ENCODE assay signal across 32 mouse cellular contexts in the genomic region with DNA sequence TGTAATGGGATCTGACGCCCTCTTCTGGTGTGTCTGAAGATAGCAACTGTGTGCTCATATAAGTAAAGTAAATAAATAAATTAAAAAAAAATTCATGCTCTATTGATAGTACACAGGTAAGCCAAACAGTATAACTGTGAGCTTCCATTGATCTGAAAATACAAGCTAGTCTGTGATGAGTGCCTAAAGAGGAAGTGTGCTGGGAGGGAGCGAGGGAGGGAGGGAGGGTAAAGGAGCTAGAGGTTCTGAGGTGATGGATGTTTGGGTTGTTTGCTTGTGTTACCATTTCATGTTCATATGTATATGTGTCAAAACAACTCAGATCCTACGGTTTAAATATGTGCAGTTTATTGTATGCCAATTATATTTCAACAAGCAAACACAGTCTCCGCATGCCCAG. TPM values are rescaled to one million over a fixed set of nuclear protein-coding genes. Genes with fewer than 3 reads are reported as not detected.
DNase-seq lines count a peak whose midpoint lies in the region; ATAC-seq and TF ChIP-seq lines count a peak whose summit lies in the region.
"Had no signal": no experiment of that assay in that cellular context is flagged by ENCODE, and none has a peak within 500 bp of the region (broad histone marks: within the 10 kb centered on the region; RNA-seq: fewer than 3 reads in every experiment).

No protein-coding gene starts in this region.

- peaks cover 15% of the 10 kb centered on the region for H3K4me1 ChIP-seq in E14TG2a.4 (replicated peaks; ENCODE audit: low read depth, low read length)
- peaks cover 80% of the 10 kb centered on the region for H3K4me1 ChIP-seq in liver, embryonic 15.5 days (replicated peaks)
- H3K4me1 ChIP-seq in hindbrain, embryonic 13.5 days (replicated peaks) = peaks cover 15% of the 10 kb centered on the region
- H3K4me1 ChIP-seq: limb, embryonic 10.5 days; lung, embryonic 15.5 days had no signal

- no peaks in the 10 kb centered on the region for H3K9me3 ChIP-seq in E14TG2a.4 (ENCODE audit: low read length)
- H3K9me3 ChIP-seq in liver, embryonic 15.5 days (replicated peaks) = no peaks in the 10 kb centered on the region
- no peaks in the 10 kb centered on the region for H3K9me3 ChIP-seq in hindbrain, embryonic 13.5 days
- H3K9me3 ChIP-seq: embryonic facial prominence, embryonic 10.5 days; embryonic facial prominence, embryonic 15.5 days; forebrain, embryonic 12.5 days; heart, embryonic 12.5 days; kidney, embryonic 15.5 days; limb, embryonic 10.5 days; limb, embryonic 15.5 days; lung, embryonic 15.5 days; midbrain, embryonic 12.5 days; neural tube, embryonic 13.5 days had no signal

- no peak for DNase-seq in left cerebral cortex, adult 2 months (ENCODE audit: extremely low spot score in 1 of 2, low spot score in 2 of 2)
- no peak for DNase-seq in left cerebral cortex, postnatal 36 days (ENCODE audit: low spot score in 2 of 2)
- no peak for DNase-seq in adrenal gland, postnatal 36 days
- no peak for DNase-seq in urinary bladder, postnatal 10 days (ENCODE audit: low spot score)
- DNase-seq: cerebellum, adult 8-10 months; cerebellum, postnatal 25 days; forebrain, postnatal 0 days; gastrocnemius, postnatal 25 days; heart, adult 11 months; heart, postnatal 4 days; kidney, adult 18-20 months; kidney, postnatal 25 days; retina, postnatal 1 day; right cerebral cortex, postnatal 14 days; thymus, adult 18-20 months; thymus, postnatal 36 days had no signal

- peak overlapping the region; percentile 6; the same call in 1 of the 2 replicates for H3K4me2 ChIP-seq in liver, embryonic 15.5 days
- H3K4me2 ChIP-seq in hindbrain, embryonic 13.5 days = no peak overlapping the region
- H3K4me2 ChIP-seq: embryonic facial prominence, embryonic 15.5 days; forebrain, embryonic 12.5 days; heart, embryonic 12.5 days; hindbrain, embryonic 14.5 days; kidney, embryonic 15.5 days; limb, embryonic 15.5 days; lung, embryonic 15.5 days; midbrain, embryonic 12.5 days; neural tube, embryonic 13.5 days had no signal

- 75% methylated on average over 4 of the region's 4 CpGs for WGBS in liver, embryonic 15.5 days (ENCODE audit: insufficient replicate concordance)
- 82% methylated on average over 4 of the region's 4 CpGs for WGBS in hindbrain, embryonic 13.5 days

- H3K4me3 ChIP-seq in left cerebral cortex, adult 2 months = no peak overlapping the region
- H3K4me3 ChIP-seq in E14TG2a.4 (replicated peaks; ENCODE audit: low read length) = no peak overlapping the region
- H3K4me3 ChIP-seq in liver, embryonic 15.5 days (replicated peaks) = no peak overlapping the region
- H3K4me3 ChIP-seq in hindbrain, embryonic 13.5 days = no peak overlapping the region
- H3K4me3 ChIP-seq: embryonic facial prominence, embryonic 10.5 days; embryonic facial prominence, embryonic 15.5 days; forebrain, embryonic 12.5 days; heart, embryonic 12.5 days; kidney, embryonic 15.5 days; limb, embryonic 10.5 days; limb, embryonic 15.5 days; lung, embryonic 15.5 days; midbrain, embryonic 12.5 days; neural tube, embryonic 13.5 days had no signal

- TF ChIP-seq CTCF in left cerebral cortex, adult 2 months (IDR thresholded peaks at IDR 0.05) = peak; percentile 12
- TF ChIP-seq CTCF in E14TG2a.4 (conservative IDR thresholded peaks at IDR 0.05; ENCODE audit: low read length) = 0 out of 2 replicates have a peak, but pooled peaks have one; percentile 14

- H3K27me3 ChIP-seq in E14TG2a.4 (ENCODE audit: insufficient read depth, low read length) = peaks cover 3% of the 10 kb centered on the region; the same call in 1 of the 2 replicates
- no peaks in the 10 kb centered on the region for H3K27me3 ChIP-seq in liver, embryonic 15.5 days
- no peaks in the 10 kb centered on the region for H3K27me3 ChIP-seq in hindbrain, embryonic 13.5 days
- H3K27me3 ChIP-seq: embryonic facial prominence, embryonic 15.5 days; forebrain, embryonic 12.5 days; heart, embryonic 12.5 days; kidney, embryonic 15.5 days; limb, embryonic 15.5 days; lung, embryonic 15.5 days; midbrain, embryonic 12.5 days; neural tube, embryonic 13.5 days had no signal

- intact Hi-C loops in left cerebral cortex, adult 2 months (cut with DNase I) = no loop called here
- intact Hi-C loops in left cerebral cortex, postnatal 36 days (cut with DNase I) = no loop called here

- H3K9ac ChIP-seq in liver, embryonic 15.5 days = no peak overlapping the region
- H3K9ac ChIP-seq in hindbrain, embryonic 13.5 days = no peak overlapping the region
- H3K9ac ChIP-seq: embryonic facial prominence, embryonic 15.5 days; forebrain, embryonic 12.5 days; forebrain, postnatal 0 days; heart, embryonic 12.5 days; hindbrain, embryonic 14.5 days; kidney, embryonic 15.5 days; limb, embryonic 15.5 days; lung, embryonic 15.5 days; midbrain, embryonic 12.5 days; neural tube, embryonic 13.5 days had no signal

- H3K27ac ChIP-seq in left cerebral cortex, adult 2 months = no peak overlapping the region
- peak overlapping the region; percentile 69; the same call in 1 of the 2 replicates for H3K27ac ChIP-seq in liver, embryonic 15.5 days (replicated peaks)
- no peak overlapping the region for H3K27ac ChIP-seq in hindbrain, embryonic 13.5 days
- H3K27ac ChIP-seq: embryonic facial prominence, embryonic 10.5 days; embryonic facial prominence, embryonic 15.5 days; forebrain, embryonic 12.5 days; hindbrain, embryonic 14.5 days; kidney, embryonic 15.5 days; limb, embryonic 10.5 days; limb, embryonic 15.5 days; lung, embryonic 15.5 days; midbrain, embryonic 12.5 days; neural tube, embryonic 13.5 days; stomach, postnatal 0 days had no signal

- no peak for ATAC-seq in liver, embryonic 15.5 days (ENCODE audit: insufficient read depth)
- 0 out of 2 replicates have a peak, but pooled peaks have one; percentile 31 for ATAC-seq in monocyte, adult 5-6 weeks (replicated peaks; ENCODE audit: insufficient number of reproducible peaks, low FRiP score, low TSS enrichment, poor library complexity, severe bottlenecking)
- ATAC-seq in hindbrain, embryonic 13.5 days (ENCODE audit: low FRiP score) = no peak

- no peaks in the 10 kb centered on the region for H3K36me3 ChIP-seq in E14TG2a.4 (ENCODE audit: insufficient read depth, low read length)
- H3K36me3 ChIP-seq in liver, embryonic 15.5 days (replicated peaks) = peaks cover 34% of the 10 kb centered on the region
- H3K36me3 ChIP-seq in hindbrain, embryonic 13.5 days = no peaks in the 10 kb centered on the region
- H3K36me3 ChIP-seq: embryonic facial prominence, embryonic 15.5 days; forebrain, embryonic 12.5 days; heart, embryonic 12.5 days; kidney, embryonic 15.5 days; limb, embryonic 10.5 days; limb, embryonic 15.5 days; lung, embryonic 15.5 days; midbrain, embryonic 12.5 days; neural tube, embryonic 13.5 days had no signal

RNA-seq across cellular contexts. Expression of a gene that starts 6.8 kb away (rescaled TPM):
- total RNA-seq in left cerebral cortex, adult 2 months (2021) = 100 to 1,000 TPM; 186 to 205 TPM
- 100 to 1,000 TPM; 180 to 207 TPM for total RNA-seq in left cerebral cortex, postnatal 36 days (2021)
- polyA plus RNA-seq in liver, embryonic 15.5 days (2015; fragmentation: Nextera tagmentation; extraction: Ambion mirVana) = 10.1 and 12.0 TPM in 2 replicates
- total RNA-seq in monocyte, adult 5-6 weeks (2017) = 9.9 to 34.1 TPM (median 19.9 TPM) in 3 replicates
- 10 to 100 TPM; 22.1 to 23.2 TPM for total RNA-seq in adrenal gland, postnatal 36 days (2021)
- polyA plus RNA-seq in hindbrain, embryonic 13.5 days (2015; fragmentation: Nextera tagmentation; extraction: Ambion mirVana) = 15.0 and 17.2 TPM in 2 replicates

RNA-seq across cellular contexts. Expression of a gene that starts 22.6 kb away (rescaled TPM):
- 100 to 1,000 TPM; 412 to 420 TPM for total RNA-seq in left cerebral cortex, adult 2 months (2021)
- total RNA-seq in left cerebral cortex, postnatal 36 days (2021) = 100 to 1,000 TPM; 401 to 441 TPM
- 294 and 338 TPM in 2 replicates for polyA plus RNA-seq in liver, embryonic 15.5 days (2015; fragmentation: Nextera tagmentation; extraction: Ambion mirVana)
- total RNA-seq in monocyte, adult 5-6 weeks (2017) = 599 to 801 TPM (median 613 TPM) in 3 replicates
- total RNA-seq in adrenal gland, postnatal 36 days (2021) = 1,000 to 10,000 TPM; 1,036 to 1,050 TPM
- polyA plus RNA-seq in hindbrain, embryonic 13.5 days (2015; fragmentation: Nextera tagmentation; extraction: Ambion mirVana) = 427 and 429 TPM in 2 replicates

RNA-seq across cellular contexts. Expression of a gene that starts 35.6 kb away (rescaled TPM):
- 10 to 100 TPM; 95.4 to 96.8 TPM for total RNA-seq in left cerebral cortex, adult 2 months (2021)
- total RNA-seq in left cerebral cortex, postnatal 36 days (2021) = 10 to 100 TPM; 93.7 to 99.3 TPM
- 9.1 and 9.2 TPM in 2 replicates for polyA plus RNA-seq in liver, embryonic 15.5 days (2015; fragmentation: Nextera tagmentation; extraction: Ambion mirVana)
- total RNA-seq in monocyte, adult 5-6 weeks (2017) = 59.8 to 88.9 TPM (median 78.3 TPM) in 3 replicates
- 100 to 1,000 TPM; 100 to 135 TPM for total RNA-seq in adrenal gland, postnatal 36 days (2021)
- 23.1 and 23.6 TPM in 2 replicates for polyA plus RNA-seq in hindbrain, embryonic 13.5 days (2015; fragmentation: Nextera tagmentation; extraction: Ambion mirVana)
